Mouse (Mus musculus) liver, postnatal 0 days (tissue): ENCODE measurements around the gene Cldn4. TPM values are rescaled to one million over a fixed set of nuclear protein-coding genes. Genes with fewer than 3 reads are reported as not detected.

Experiments used
- ATAC-seq: fragments of 200-750 bp; cut with Nextera tagmentation; 2 replicates; pipeline ENCODE4 v1.8.0; 2017; ENCODE audit warnings: mild to moderate bottlenecking, moderate library complexity
- DNase-seq: peaks from one replicate; pipeline ENCODE4 v3.0.0-alpha.2; 2016
- H3K27ac ChIP-seq: fragments of 300-500 bp; sonication (generic); 2 replicates; pipeline ENCODE4 v1.5.1; 2014; ENCODE audit warnings: antibody characterized with exemption, moderate library complexity, mild to moderate bottlenecking, low read depth
- H3K27me3 ChIP-seq: fragments of 300-500 bp; sonication (generic); 2 replicates; pipeline ENCODE4 v1.6.1; 2014; ENCODE audit warnings: low read length, control low read depth, mixed read lengths; ENCODE audit not compliant: insufficient read depth
- H3K36me3 ChIP-seq: fragments of 300-500 bp; sonication (generic); replicated peaks from 2 replicates; pipeline ENCODE4 v1.6.1; 2014; ENCODE audit warnings: mild to moderate bottlenecking, control low read depth, low read length, moderate library complexity, mixed read lengths; ENCODE audit not compliant: insufficient read depth
- H3K4me1 ChIP-seq: fragments of 300-500 bp; sonication (generic); 2 replicates; pipeline ENCODE4 v1.6.1; 2014; ENCODE audit warnings: antibody characterized with exemption, mild to moderate bottlenecking, control low read depth; ENCODE audit not compliant: insufficient read depth
- H3K4me2 ChIP-seq: fragments of 300-500 bp; sonication (generic); 2 replicates; pipeline ENCODE4 v1.6.1; 2014; ENCODE audit warnings: low read depth, mild to moderate bottlenecking, low read length, moderate library complexity, mixed read lengths
- H3K4me3 ChIP-seq: fragments of 300-500 bp; sonication (generic); 2 replicates; pipeline ENCODE4 v1.5.1; 2014; ENCODE audit warnings: low read depth, low read length
- H3K9ac ChIP-seq: fragments of 300-500 bp; sonication (generic); replicated peaks from 2 replicates; pipeline ENCODE4 v1.6.1; 2014; ENCODE audit warnings: mild to moderate bottlenecking, moderate library complexity
- H3K9me3 ChIP-seq: fragments of 300-500 bp; sonication (generic); 2 replicates; pipeline ENCODE4 v1.6.1; 2016; ENCODE audit warnings: mild to moderate bottlenecking, control low read depth, low read length, mixed read lengths
- CTCF ChIP-seq: sonication (generic); IDR thresholded peaks from 2 replicates; pipeline ENCODE4 v1.5.1; 2016; ENCODE audit warnings: antibody characterized with exemption, low read depth
- EP300 ChIP-seq: IDR thresholded peaks from 2 replicates; pipeline ENCODE4 v1.6.1; 2016; ENCODE audit warnings: antibody characterized with exemption, low read depth, mild to moderate bottlenecking
- WGBS: fragments of 180-500 bp; shearing (Covaris S2); extraction: QIAGEN DNeasy Blood & Tissue Kit; methylation state at CpG from one replicate; pipeline ENCODE4 v1.1.7; 2014; ENCODE audit not compliant: insufficient replicate concordance; 5-methylcytosine and 5-hydroxymethylcytosine counted together
- polyA plus RNA-seq: library from polyadenylated mRNA; unstranded; fragments of >200 nt; fragmentation: Nextera tagmentation; extraction: Ambion mirVana; gene quantifications from 2 replicates; pipeline ENCODE4 v1.2.1, GENCODE M21; 2015

The Cldn4 gene
- polyA plus RNA-seq, 1 experiment from 2014 or later, result 0.32 TPM

DNA sequence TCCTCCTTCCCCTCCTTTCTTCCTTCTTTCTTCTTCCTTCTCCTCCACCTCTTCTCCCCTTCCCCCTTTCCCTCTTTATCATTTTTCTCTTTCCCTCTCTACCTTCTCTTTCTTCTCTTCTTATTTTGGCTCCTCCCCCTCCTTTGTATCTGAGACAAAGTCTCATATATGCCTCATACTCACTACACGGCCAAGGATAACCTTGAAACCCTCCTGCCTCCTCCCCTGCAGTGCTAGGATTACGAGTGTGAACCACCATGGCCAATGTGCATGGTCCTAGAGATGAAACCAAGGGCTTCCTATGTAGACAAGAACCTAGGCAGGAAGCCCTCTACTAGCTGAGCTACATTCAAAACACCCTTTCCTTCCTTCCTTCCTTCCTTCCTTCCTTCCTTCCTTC is 28.2 kb upstream of the Cldn4 start:
- Histone ChIP-seq H3K36me3 (no peaks in the 10 kb centered on the region), H3K4me3 (no peak overlapping the region), H3K27me3 (no peaks in the 10 kb centered on the region), H3K27ac (no peak overlapping the region), H3K4me1 (peaks cover 25% of the 10 kb centered on the region), H3K9me3 (no peaks in the 10 kb centered on the region), H3K4me2 (0 out of 2 replicates have a peak overlapping the region, but pooled peaks have one; percentile 26), H3K9ac (no peak overlapping the region)
- WGBS, result 30% methylated on average over 2 of the region's 2 CpGs
- ATAC-seq (no peak), DNase-seq (no peak)
- TF ChIP-seq CTCF (no peak), EP300 (no peak)

DNA sequence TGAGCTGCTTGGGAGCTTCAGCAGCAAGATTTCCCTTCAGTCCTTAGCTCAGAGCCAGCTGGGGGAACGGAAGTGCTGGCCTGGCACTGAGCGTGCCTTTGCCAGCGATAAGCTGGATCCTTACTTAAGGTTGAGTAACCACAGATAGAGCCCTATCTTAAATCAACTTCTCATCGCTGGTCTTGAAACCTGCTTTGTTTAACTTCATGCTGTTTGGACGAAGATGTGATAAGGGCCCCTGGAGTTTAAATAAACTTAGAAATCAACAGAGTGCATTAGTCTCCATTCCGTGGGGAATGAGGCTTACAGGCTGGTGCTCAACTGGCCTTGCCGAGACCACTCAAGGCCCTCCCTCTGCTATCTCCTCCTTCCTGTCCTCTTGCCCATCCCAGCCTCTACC is 27.6 kb upstream of the Cldn4 start:
- peak overlapping the region; percentile 26; the same call in 1 of the 2 replicates for H3K4me2 ChIP-seq
- no peaks in the 10 kb centered on the region for H3K27me3 ChIP-seq
- WGBS, result 14% methylated on average over 7 of the region's 7 CpGs
- H3K9ac ChIP-seq, result no peak overlapping the region
- ATAC-seq, result peak; percentile 24; the same call in 1 of the 2 replicates
- peaks cover 25% of the 10 kb centered on the region for H3K4me1 ChIP-seq
- no peak for DNase-seq
- no peaks in the 10 kb centered on the region for H3K36me3 ChIP-seq
- peak; percentile 62 for TF ChIP-seq EP300
- no peak for TF ChIP-seq CTCF
- no peak overlapping the region for H3K27ac ChIP-seq
- H3K9me3 ChIP-seq, result no peaks in the 10 kb centered on the region
- no peak overlapping the region for H3K4me3 ChIP-seq

DNA sequence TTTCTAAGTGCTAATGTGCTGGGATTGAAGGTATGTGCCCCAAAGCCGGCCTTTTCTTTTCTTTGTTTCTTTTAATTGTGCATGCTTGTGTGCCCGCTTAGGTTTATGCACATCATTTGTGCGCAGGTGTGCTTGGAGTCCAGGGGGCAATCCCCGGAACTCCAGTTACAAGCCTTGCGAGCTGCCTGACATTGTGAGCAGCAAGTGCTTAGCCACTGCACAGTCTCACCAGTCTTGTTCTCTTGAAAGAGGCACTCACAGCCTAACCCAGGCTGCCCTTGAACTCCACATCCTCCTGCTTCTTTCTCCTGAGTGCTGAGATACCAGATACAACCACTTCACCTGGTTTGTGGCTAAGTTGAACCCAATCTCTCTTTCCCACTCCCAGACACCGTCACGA is 26.8 kb upstream of the Cldn4 start:
- H3K4me2 ChIP-seq, result no peak overlapping the region
- H3K9me3 ChIP-seq, result no peaks in the 10 kb centered on the region
- H3K9ac ChIP-seq, result no peak overlapping the region
- DNase-seq (no peak), ATAC-seq (no peak)
- H3K4me3 ChIP-seq, result no peak overlapping the region
- WGBS, result 70% methylated on average over 7 of the region's 7 CpGs
- H3K36me3 ChIP-seq, result no peaks in the 10 kb centered on the region
- peaks cover 25% of the 10 kb centered on the region for H3K4me1 ChIP-seq
- TF ChIP-seq CTCF, result no peak
- no peak for TF ChIP-seq EP300
- no peak overlapping the region for H3K27ac ChIP-seq
- no peaks in the 10 kb centered on the region for H3K27me3 ChIP-seq

DNA sequence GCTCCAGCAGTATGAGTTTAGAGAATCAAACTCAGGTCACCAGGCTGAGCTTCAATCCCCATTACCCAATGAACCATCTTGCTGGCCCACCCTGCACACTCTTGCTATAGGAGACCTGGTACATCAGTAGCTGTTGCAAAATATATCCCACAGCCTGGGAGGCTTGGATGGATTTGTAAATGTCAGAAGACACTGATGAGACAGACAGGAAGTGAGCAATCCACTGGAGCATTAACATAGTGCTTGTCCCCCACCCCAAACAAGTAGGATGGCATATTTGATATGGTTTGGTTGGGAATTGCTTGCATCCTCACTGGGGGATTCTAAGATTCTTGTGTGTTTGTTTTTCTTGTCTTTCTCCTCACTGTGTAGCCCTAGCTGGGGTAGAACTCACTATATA is 26.3 kb upstream of the Cldn4 start:
- Histone ChIP-seq H3K9me3 (no peaks in the 10 kb centered on the region), H3K4me3 (no peak overlapping the region), H3K9ac (no peak overlapping the region), H3K4me2 (no peak overlapping the region), H3K4me1 (peaks cover 25% of the 10 kb centered on the region), H3K27ac (no peak overlapping the region), H3K36me3 (no peaks in the 10 kb centered on the region), H3K27me3 (no peaks in the 10 kb centered on the region)
- TF ChIP-seq EP300 (no peak), CTCF (no peak)
- ATAC-seq, result no peak
- DNase-seq, result no peak

DNA sequence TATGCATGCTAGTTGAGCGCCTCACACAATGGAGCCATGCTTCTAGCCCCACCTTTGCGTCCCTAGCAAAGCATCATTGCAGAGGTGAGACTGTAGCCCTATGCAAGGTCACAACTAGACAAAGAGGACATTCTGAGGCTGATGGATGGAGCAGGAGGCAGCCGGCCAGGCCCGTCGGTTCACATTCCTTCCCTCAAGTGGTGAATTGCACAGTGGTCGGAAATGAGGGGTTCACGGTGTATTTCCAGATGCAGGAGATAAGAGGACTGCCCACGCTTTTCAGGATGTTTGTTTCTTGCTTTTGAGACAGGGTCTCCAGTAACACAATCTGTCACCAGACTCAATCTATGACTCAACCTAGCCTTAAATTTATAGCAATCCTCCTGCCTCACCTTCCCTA is 23.9 kb upstream of the Cldn4 start:
- DNase-seq, result no peak
- H3K36me3 ChIP-seq, result no peaks in the 10 kb centered on the region
- no peak overlapping the region for H3K9ac ChIP-seq
- peaks cover 23% of the 10 kb centered on the region for H3K4me1 ChIP-seq
- H3K27me3 ChIP-seq, result no peaks in the 10 kb centered on the region
- H3K4me2 ChIP-seq, result no peak overlapping the region
- ATAC-seq, result no peak
- 63% methylated on average over 8 of the region's 8 CpGs for WGBS
- H3K9me3 ChIP-seq, result no peaks in the 10 kb centered on the region
- TF ChIP-seq CTCF (no peak), EP300 (no peak)
- no peak overlapping the region for H3K27ac ChIP-seq
- H3K4me3 ChIP-seq, result no peak overlapping the region

DNA sequence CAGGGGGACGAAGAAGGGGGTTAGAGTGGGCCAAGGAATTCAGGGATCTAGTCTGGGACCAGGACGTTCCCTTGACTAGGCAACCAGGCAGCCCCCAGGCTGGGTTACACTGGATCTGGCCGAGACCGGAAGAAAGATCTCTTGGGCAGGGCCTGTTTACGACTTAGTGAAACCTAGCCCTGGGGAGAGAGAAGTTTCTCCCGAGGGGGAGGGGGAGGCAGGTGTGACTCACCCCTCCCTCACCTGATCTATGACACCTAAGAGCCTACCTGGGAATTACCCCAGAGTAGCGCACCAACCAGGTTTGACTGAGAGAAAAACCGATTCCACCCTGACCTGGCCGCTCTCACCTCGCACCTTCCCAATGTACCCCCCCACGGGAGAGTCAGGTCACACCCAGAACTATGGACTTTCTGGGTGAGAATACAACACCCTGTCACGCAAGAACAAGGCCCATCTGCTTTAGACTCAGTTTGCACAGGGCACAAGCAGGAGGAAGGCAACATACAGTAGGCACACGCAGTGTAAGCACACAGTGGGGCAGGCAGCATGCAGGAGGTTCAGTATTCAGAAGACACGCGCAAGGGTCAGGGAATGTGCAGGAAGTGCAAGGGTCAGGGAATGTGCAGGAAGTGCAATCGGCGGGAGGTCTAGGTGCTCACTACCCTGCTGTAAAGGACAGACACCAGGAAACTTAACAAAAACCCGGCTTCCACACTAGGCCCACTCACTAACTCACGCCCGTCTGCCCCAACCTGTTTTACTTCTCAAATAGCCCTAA is 20.6 kb upstream of the Cldn4 start:
- WGBS, result 71% methylated on average over 20 of the region's 20 CpGs
- H3K4me3 ChIP-seq, result no peak overlapping the region
- TF ChIP-seq CTCF (no peak), EP300 (no peak)
- no peak overlapping the region for H3K9ac ChIP-seq
- ATAC-seq (no peak), DNase-seq (no peak)
- no peaks in the 10 kb centered on the region for H3K36me3 ChIP-seq
- no peak overlapping the region for H3K4me2 ChIP-seq
- H3K9me3 ChIP-seq, result no peaks in the 10 kb centered on the region
- no peaks in the 10 kb centered on the region for H3K27me3 ChIP-seq
- H3K27ac ChIP-seq, result no peak overlapping the region
- peaks cover 6% of the 10 kb centered on the region for H3K4me1 ChIP-seq
